Mouse (Mus musculus) MEL (cell line): ENCODE data around the gene Kntc1.

Source experiments
- CTCF ChIP-seq, 3 experiments: IDR thresholded peaks in 2 of 3; conservative IDR thresholded peaks in 1 of 3; 2 replicates each; pipeline ENCODE4 v1.5.1; 2011 to 2012; ENCODE audit warnings: low read length in 3 of 3, low read depth in 2 of 3, mild to moderate bottlenecking in 2 of 3, improper control_type of control experiment in 1 of 3, inconsistent platforms in 1 of 3, mixed read lengths in 1 of 3, moderate library complexity in 1 of 3; ENCODE audit not compliant: control insufficient read depth in 1 of 3, insufficient read depth in 1 of 3, poor library complexity in 1 of 3, severe bottlenecking in 1 of 3
- E2F4 ChIP-seq: IDR thresholded peaks from 2 replicates; pipeline ENCODE4 v1.6.1; 2011; ENCODE audit warnings: low read depth, low read length, improper control_type of control experiment, borderline replicate concordance
- GATA1 ChIP-seq: IDR thresholded peaks from 2 replicates; pipeline ENCODE4 v1.6.1; 2011; ENCODE audit warnings: low read depth, low read length, improper control_type of control experiment
- MAZ ChIP-seq: IDR thresholded peaks from 2 replicates; pipeline ENCODE4 v1.6.1; 2012; ENCODE audit warnings: low read depth, mild to moderate bottlenecking, inconsistent platforms, low read length, improper control_type of control experiment
- POLR2A ChIP-seq, 2 experiments: IDR thresholded peaks; 2 replicates each; pipeline ENCODE4 v1.6.1; 2011 to 2012; ENCODE audit warnings: low read length in 2 of 2, mild to moderate bottlenecking in 2 of 2, control low read depth in 1 of 2, improper control_type of control experiment in 1 of 2, low read depth in 1 of 2, moderate library complexity in 1 of 2; ENCODE audit not compliant: control insufficient read depth in 1 of 2, insufficient read depth in 1 of 2, poor library complexity in 1 of 2
- USF1 ChIP-seq: IDR thresholded peaks from 2 replicates; pipeline ENCODE4 v1.6.1; 2014; ENCODE audit warnings: low read depth, mild to moderate bottlenecking, inconsistent platforms, low read length, improper control_type of control experiment, moderate library complexity
- ZC3H11A ChIP-seq: IDR thresholded peaks from 2 replicates; pipeline ENCODE4 v1.6.1; 2012; ENCODE audit warnings: low read depth, mild to moderate bottlenecking, inconsistent platforms, low read length, improper control_type of control experiment

- TF ChIP-seq USF1 (no peak), ZC3H11A (no peak), CTCF (IDR thresholded peaks at IDR 0.05 in 2 of 3, conservative IDR thresholded peaks at IDR 0.05 in 1 of 3; ENCODE audit: control insufficient read depth in 1 of 3, insufficient read depth in 1 of 3, low read depth in 2 of 3, low read length in 3 of 3, poor library complexity in 1 of 3, severe bottlenecking in 1 of 3) (no peak), E2F4 (no peak), GATA1 (no peak), MAZ (no peak), POLR2A (IDR thresholded peaks at IDR 0.05; ENCODE audit: control insufficient read depth in 1 of 2, insufficient read depth in 1 of 2, low read depth in 1 of 2, low read length in 2 of 2, poor library complexity in 1 of 2) (no peak)
Observed at GRCm38 (mm10) chr5:123854511-123854910, 105.0 kb downstream of the Kntc1 start.
